Mouse (Mus musculus): ENCODE measurements around the gene Gm20721. TPM values are rescaled to one million over a fixed set of nuclear protein-coding genes. Genes with fewer than 3 reads are reported as not detected.

Gm20721 gene
- polyA plus RNA-seq, 1 experiment, result 0.26 TPM

GRCm38 (mm10) chr2:174300186-174300585 lies 46.3 kb downstream of the Gm20721 start:
- 59% methylated on average over 27 of the region's 27 CpGs for WGBS
- no peak for DNase-seq (ENCODE audit: low read depth, low spot score)

- WGBS, result 45% methylated on average over 34 of the region's 34 CpGs
- no peak for DNase-seq (ENCODE audit: low read depth, low spot score)
Observed at GRCm38 (mm10) chr2:174299771-174300160, 46.7 kb downstream of the Gm20721 start.

- no peak for DNase-seq (ENCODE audit: low read depth, low spot score)
- 56% methylated on average over 48 of the region's 48 CpGs for WGBS
Observed at GRCm38 (mm10) chr2:174299091-174299770, 47.3 kb downstream of the Gm20721 start.

- no peak for DNase-seq (ENCODE audit: low read depth, low spot score)
- WGBS, result 46% methylated on average over 33 of the region's 33 CpGs
Observed at GRCm38 (mm10) chr2:174298471-174298870, 48.0 kb downstream of the Gm20721 start.

- WGBS, result 67% methylated on average over 19 of the region's 19 CpGs
- DNase-seq (ENCODE audit: low read depth, low spot score), result no peak
Observed at GRCm38 (mm10) chr2:174297851-174298250, 48.7 kb downstream of the Gm20721 start.

GRCm38 (mm10) chr2:174297086-174297571 lies 49.4 kb downstream of the Gm20721 start:
- 45% methylated on average over 29 of the region's 29 CpGs for WGBS
- no peak for DNase-seq (ENCODE audit: low read depth, low spot score)

- WGBS, result 46% methylated on average over 29 of the region's 29 CpGs
- no peak for DNase-seq (ENCODE audit: low read depth, low spot score)
Observed at GRCm38 (mm10) chr2:174295900-174296465, 50.5 kb downstream of the Gm20721 start.

GRCm38 (mm10) chr2:174295175-174295899 lies 51.2 kb downstream of the Gm20721 start:
- WGBS, result 59% methylated on average over 36 of the region's 36 CpGs
- DNase-seq (ENCODE audit: low read depth, low spot score), result no peak

- WGBS, result 57% methylated on average over 8 of the region's 8 CpGs
- no peak for DNase-seq (ENCODE audit: low read depth, low spot score)
Observed at GRCm38 (mm10) chr2:174294457-174294856, 52.1 kb downstream of the Gm20721 start.

GRCm38 (mm10) chr2:174291662-174292030 lies 54.9 kb downstream of the Gm20721 start:
- 56% methylated on average over 2 of the region's 2 CpGs for whole genome bisulfite sequencing
- no peak for DNase-seq (ENCODE audit: low read depth, low spot score)

- no peak for DNase-seq (ENCODE audit: low read depth, low spot score)
- WGBS, result 62% methylated on average over 8 of the region's 8 CpGs
Observed at GRCm38 (mm10) chr2:174291029-174291661, 55.4 kb downstream of the Gm20721 start.

GRCm38 (mm10) chr2:174288673-174289430 lies 57.7 kb downstream of the Gm20721 start:
- no peak for DNase-seq (ENCODE audit: low read depth, low spot score)
- WGBS, result 42% methylated on average over 12 of the region's 12 CpGs

- WGBS, result 58% methylated on average over 7 of the region's 7 CpGs
- DNase-seq (ENCODE audit: low read depth, low spot score), result no peak
Observed at GRCm38 (mm10) chr2:174287921-174288320, 58.6 kb downstream of the Gm20721 start.

GRCm38 (mm10) chr2:174285921-174286470 lies 60.5 kb downstream of the Gm20721 start:
- DNase-seq (ENCODE audit: low read depth, low spot score), result no peak
- WGBS, result 50% methylated on average over 34 of the region's 34 CpGs

- WGBS, result 55% methylated on average over 58 of the region's 58 CpGs
- DNase-seq (ENCODE audit: low read depth, low spot score), result no peak
Observed at GRCm38 (mm10) chr2:174284807-174285457, 61.6 kb downstream of the Gm20721 start.

- no peak for DNase-seq (ENCODE audit: low read depth, low spot score)
- WGBS, result 52% methylated on average over 19 of the region's 19 CpGs
Observed at GRCm38 (mm10) chr2:174284011-174284410, 62.5 kb downstream of the Gm20721 start, which contains the start of gene Gnas. TSS of gene Gnas (plus strand) at chr2:174284320.

- 59% methylated on average over 11 of the region's 11 CpGs for WGBS
- no peak for DNase-seq (ENCODE audit: low read depth, low spot score)
Observed at GRCm38 (mm10) chr2:174283341-174283740, 63.2 kb downstream of the Gm20721 start.
